In the genomic region with DNA sequence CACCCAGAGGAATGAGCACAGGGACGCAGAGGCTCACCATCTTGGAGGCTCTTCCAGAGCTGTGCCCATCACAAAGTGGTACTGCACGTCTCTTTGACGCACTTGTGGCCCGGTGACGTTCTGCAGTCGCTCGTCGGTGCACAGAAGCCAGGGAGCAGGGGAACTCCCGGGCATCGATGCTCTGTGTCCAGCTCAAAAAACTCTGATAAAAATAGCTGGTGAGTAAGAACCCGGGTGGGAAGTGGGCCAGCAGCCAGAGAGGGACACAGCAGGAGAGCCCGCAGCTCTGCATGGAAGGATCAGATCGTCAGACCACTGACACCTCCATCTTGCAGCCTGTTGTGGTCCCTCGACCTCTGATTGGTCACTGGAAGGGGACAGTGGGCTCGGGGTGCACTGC, we compare ENCODE assay signal across 13 mouse cellular contexts. TPM values are rescaled to one million over a fixed set of nuclear protein-coding genes. Genes with fewer than 3 reads are reported as not detected.
DNase-seq lines count a peak whose midpoint lies in the region; ATAC-seq lines count a peak whose summit lies in the region.
"Had no signal": no experiment of that assay in that cellular context is flagged by ENCODE, and none has a peak within 500 bp of the region (broad histone marks: within the 10 kb centered on the region; RNA-seq: fewer than 3 reads in every experiment).

No protein-coding gene starts in this region.

- no peak overlapping the region for H3K9ac ChIP-seq in heart, embryonic 12.5 days
- H3K9ac ChIP-seq in heart, embryonic 14.5 days (ENCODE audit: low read length): peak overlapping the region; percentile 34; the same call in 1 of the 2 replicates
- H3K9ac ChIP-seq: intestine, embryonic 15.5 days; midbrain, embryonic 12.5 days had no signal

- no peak for DNase-seq in heart, postnatal 25 days (ENCODE audit: low spot score)
- peak; percentile 82 for DNase-seq in MN1 (ENCODE audit: low spot score)
- peak; percentile 83 for DNase-seq in adrenal gland, postnatal 14 days
- no peak for DNase-seq in layer of hippocampus, postnatal 36 days
- no peak for DNase-seq in layer of hippocampus, postnatal 10 days (ENCODE audit: low spot score in 2 of 2)
- DNase-seq: thymus, adult 18-20 months had no signal

- 31% methylated on average over 15 of the region's 15 CpGs for WGBS in heart, embryonic 12.5 days
- WGBS in heart, embryonic 14.5 days: 15% methylated on average over 15 of the region's 15 CpGs

- H3K27me3 ChIP-seq in heart, embryonic 12.5 days (replicated peaks): peaks cover 28% of the 10 kb centered on the region
- peaks cover 28% of the 10 kb centered on the region for H3K27me3 ChIP-seq in heart, embryonic 14.5 days (ENCODE audit: control insufficient read depth, insufficient read depth, low read length)

- H3K4me2 ChIP-seq in heart, embryonic 12.5 days: peak overlapping the region; percentile 49
- H3K4me2 ChIP-seq in heart, embryonic 14.5 days (ENCODE audit: low read length): peak overlapping the region; percentile 48
- H3K4me2 ChIP-seq: intestine, embryonic 15.5 days; midbrain, embryonic 12.5 days had no signal

- peaks cover 21% of the 10 kb centered on the region for H3K4me1 ChIP-seq in heart, embryonic 12.5 days (replicated peaks)
- peaks cover 14 to 16% of the 10 kb centered on the region in 2 experiments for H3K4me1 ChIP-seq in heart, embryonic 14.5 days (ENCODE audit: control insufficient read depth in 2 of 2, insufficient read depth in 2 of 2, low read length in 2 of 2)

- no peak overlapping the region for H3K27ac ChIP-seq in heart, embryonic 12.5 days (ENCODE audit: poor library complexity, severe bottlenecking)
- H3K27ac ChIP-seq in heart, embryonic 14.5 days (replicated peaks in 1 of 2; ENCODE audit: control insufficient read depth in 1 of 2, insufficient read depth in 1 of 2, low read depth in 2 of 2, low read length in 2 of 2): peak overlapping the region in 1 of 2 experiments; percentile 44; a peak in 1 of 4 replicates
- H3K27ac ChIP-seq: forebrain, embryonic 10.5 days; heart, adult 2 months; intestine, embryonic 15.5 days; midbrain, embryonic 12.5 days had no signal

- H3K36me3 ChIP-seq in heart, embryonic 12.5 days: no peaks in the 10 kb centered on the region
- no peaks in the 10 kb centered on the region for H3K36me3 ChIP-seq in heart, embryonic 14.5 days (ENCODE audit: control insufficient read depth, insufficient read depth, low read length)
- H3K36me3 ChIP-seq: forebrain, embryonic 10.5 days; intestine, embryonic 15.5 days; midbrain, embryonic 12.5 days had no signal

- no peak overlapping the region for H3K4me3 ChIP-seq in heart, embryonic 12.5 days
- H3K4me3 ChIP-seq in heart, embryonic 14.5 days (ENCODE audit: control insufficient read depth in 1 of 2, insufficient read depth in 1 of 2, low read depth in 1 of 2, low read length in 2 of 2): no peak overlapping the region
- H3K4me3 ChIP-seq: forebrain, embryonic 10.5 days; heart, adult 2 months; intestine, embryonic 15.5 days; midbrain, embryonic 12.5 days had no signal

- intact Hi-C loops in heart, postnatal 25 days (cut with DNase I): no loop called here

- H3K9me3 ChIP-seq in heart, embryonic 12.5 days (replicated peaks): no peaks in the 10 kb centered on the region
- no peaks in the 10 kb centered on the region for H3K9me3 ChIP-seq in heart, embryonic 14.5 days (ENCODE audit: control insufficient read depth, low read length)
- H3K9me3 ChIP-seq: forebrain, embryonic 10.5 days; intestine, embryonic 15.5 days; midbrain, embryonic 12.5 days had no signal

- ATAC-seq in heart, embryonic 12.5 days (ENCODE audit: insufficient number of reproducible peaks, low FRiP score): no peak
- ATAC-seq in heart, embryonic 14.5 days (ENCODE audit: insufficient number of reproducible peaks, insufficient read depth, low FRiP score, low read depth): peak; percentile 51
- ATAC-seq in monocyte, adult 5-6 weeks (replicated peaks; ENCODE audit: insufficient number of reproducible peaks, low FRiP score, low TSS enrichment, poor library complexity, severe bottlenecking): no peak
- ATAC-seq: intestine, embryonic 15.5 days had no signal

RNA-seq across cellular contexts. Expression of a gene that starts 4.2 kb away (rescaled TPM):
- 3.7 and 4.1 TPM in 2 replicates for polyA plus RNA-seq in heart, embryonic 12.5 days (2016; fragmentation: Nextera tagmentation; extraction: Ambion mirVana)
- 10 to 100 TPM; 21.7 to 25.7 TPM for total RNA-seq in heart, postnatal 25 days (2021)
- 6.9 and 8.3 TPM in 2 replicates for total RNA-seq in adrenal gland, postnatal 14 days (2021)
- 1.2 and 1.8 TPM in 2 replicates for polyA plus RNA-seq in heart, embryonic 14.5 days (2014; fragmentation: Nextera tagmentation; extraction: Ambion mirVana)
- 1 to 10 TPM; 1.6 to 2.0 TPM for total RNA-seq in layer of hippocampus, postnatal 36 days (2021)
- 0.10 TPM in 1 of 3 replicates, not detected in the others for total RNA-seq in monocyte, adult 5-6 weeks (2017)
- 1 to 10 TPM; 2.2 to 2.9 TPM for total RNA-seq in layer of hippocampus, postnatal 10 days (2021)

Comparison
In these comparisons a context has a peak if more than half of its experiments do, and no peak if none do; other contexts are left out.
1. DNase-seq: peak in MN1 (single experiment) and adrenal gland, postnatal 14 days (single experiment); none in heart, postnatal 25 days (single experiment), layer of hippocampus, postnatal 36 days (0 of 2) and layer of hippocampus, postnatal 10 days (0 of 2).